Mouse (Mus musculus) kidney, adult 8-10 months (tissue): ENCODE data around the gene Tmbim1.
"Not testable (repeated sequence)": the region's sequence is repeated elsewhere in the genome, so short reads cannot be mapped to it uniquely, and the experiment has no call there.

Source experiments
- DNase-seq, 2 experiments: peaks; one replicate each; pipeline ENCODE4 v3.0.0; 2022

Tmbim1 gene

DNA sequence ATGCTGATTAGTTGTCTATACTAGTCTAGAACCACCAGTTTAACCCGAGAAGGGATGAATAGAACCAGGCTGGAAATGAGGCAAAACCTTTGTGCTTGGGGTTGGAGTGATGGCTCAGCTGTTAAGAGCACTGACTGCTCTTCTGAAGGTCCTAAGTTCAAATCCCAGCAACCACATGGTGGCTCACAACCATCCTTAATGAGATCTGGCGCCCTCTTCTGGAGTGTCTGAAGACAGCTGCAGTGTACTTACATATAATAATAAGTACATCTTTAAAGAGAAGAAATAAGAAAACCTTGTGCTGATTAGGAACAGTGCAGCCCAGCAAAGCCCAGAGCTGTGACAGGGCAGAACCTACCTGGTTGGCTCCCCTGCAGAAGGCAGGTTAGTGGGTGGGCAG lies 21.5 kb upstream of the Tmbim1 start:
- DNase-seq, result not testable (repeated sequence)

DNA sequence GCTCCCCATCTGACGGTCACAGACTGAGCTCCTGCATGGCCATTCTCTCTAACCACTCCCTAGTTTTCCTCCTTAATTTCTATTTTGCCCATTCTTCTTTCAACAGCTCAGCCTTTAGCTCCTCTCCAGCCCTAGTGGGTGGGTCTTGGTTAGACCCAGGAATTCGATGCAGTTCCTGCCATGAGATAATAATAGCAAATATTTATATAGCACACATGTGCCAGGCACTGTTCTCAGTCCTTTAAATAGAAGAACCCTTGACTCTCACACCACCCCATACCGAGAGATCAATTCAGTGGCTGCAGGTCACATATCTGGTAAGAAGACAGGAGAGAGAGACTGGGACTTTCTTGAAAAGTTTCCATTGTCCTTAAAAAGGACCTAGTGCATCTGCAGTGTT lies 16.0 kb upstream of the Tmbim1 start:
- no peak for DNase-seq

DNA sequence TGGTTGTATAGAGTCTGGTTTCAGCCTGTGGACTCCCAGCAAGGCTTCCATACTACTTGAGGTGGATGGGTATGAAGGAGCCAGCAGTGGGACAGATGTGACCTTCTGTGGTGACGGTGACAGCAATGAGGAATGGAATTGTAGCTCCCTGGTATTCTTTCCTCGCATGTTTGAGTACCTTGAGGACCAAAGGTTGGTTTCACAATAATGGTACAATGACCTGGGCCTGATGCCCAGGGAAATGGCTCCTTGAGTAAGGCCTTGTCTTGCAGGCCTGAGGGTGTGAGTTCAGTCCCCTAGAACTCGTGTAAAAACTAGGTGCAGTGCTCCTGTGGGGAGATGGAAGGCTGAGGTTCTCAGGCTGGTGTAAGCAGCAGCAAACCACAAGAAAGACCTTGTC lies 13.3 kb upstream of the Tmbim1 start:
- DNase-seq, result no peak

DNA sequence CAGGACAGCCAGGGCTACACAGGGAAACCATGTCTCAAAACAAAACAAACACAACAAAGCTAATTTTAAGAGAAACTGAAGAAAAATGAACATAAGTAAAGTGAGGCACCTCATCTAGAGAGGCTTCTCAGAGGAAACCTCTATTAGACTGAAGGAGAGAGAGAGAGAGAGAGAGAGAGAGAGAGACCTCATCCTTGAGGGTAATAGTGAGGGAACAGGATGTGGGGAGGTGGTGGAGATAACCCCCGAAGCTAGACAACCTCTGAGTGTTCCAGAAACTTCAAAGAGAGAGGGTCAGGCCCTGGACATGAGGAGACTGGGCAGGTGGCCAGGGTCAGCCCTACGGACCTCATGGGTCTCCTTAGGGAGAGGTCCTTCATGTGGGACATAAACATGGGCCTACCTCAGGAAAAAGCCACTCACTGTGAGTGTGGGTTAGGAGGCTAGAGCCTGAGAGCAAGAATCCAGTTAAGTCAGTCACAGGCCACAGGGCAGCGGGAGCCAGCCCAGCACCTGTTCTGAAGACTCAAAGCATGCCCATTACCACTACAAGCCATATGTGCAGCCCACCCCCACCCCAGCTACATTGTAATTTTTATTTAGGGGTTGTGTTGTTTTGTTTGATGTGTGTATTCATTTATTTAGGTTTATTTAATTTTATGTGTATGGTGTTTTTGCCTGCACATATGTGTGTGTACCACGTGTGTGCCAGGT lies 10.8 kb upstream of the Tmbim1 start:
- no peak for DNase-seq

DNA sequence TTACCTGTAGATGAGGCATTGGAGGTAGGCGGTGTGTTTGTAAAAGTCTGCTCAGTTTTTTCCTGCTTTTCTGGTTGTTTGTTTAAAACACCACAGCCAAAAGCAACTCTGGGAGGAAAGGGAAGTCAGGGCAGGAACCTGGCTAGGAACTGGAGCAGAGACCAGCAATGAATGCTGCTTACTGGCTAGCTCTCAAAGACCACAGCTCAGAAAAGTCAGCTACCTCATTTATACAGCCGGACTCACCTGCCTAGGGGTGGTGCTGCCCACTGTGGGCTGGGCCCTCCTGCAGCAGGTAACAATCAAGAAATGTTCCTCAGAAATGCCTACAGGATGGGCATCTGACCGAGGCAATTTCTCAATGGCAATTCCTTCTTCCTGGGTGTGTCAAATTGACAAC lies 9.4 kb upstream of the Tmbim1 start:
- DNase-seq, result no peak

DNA sequence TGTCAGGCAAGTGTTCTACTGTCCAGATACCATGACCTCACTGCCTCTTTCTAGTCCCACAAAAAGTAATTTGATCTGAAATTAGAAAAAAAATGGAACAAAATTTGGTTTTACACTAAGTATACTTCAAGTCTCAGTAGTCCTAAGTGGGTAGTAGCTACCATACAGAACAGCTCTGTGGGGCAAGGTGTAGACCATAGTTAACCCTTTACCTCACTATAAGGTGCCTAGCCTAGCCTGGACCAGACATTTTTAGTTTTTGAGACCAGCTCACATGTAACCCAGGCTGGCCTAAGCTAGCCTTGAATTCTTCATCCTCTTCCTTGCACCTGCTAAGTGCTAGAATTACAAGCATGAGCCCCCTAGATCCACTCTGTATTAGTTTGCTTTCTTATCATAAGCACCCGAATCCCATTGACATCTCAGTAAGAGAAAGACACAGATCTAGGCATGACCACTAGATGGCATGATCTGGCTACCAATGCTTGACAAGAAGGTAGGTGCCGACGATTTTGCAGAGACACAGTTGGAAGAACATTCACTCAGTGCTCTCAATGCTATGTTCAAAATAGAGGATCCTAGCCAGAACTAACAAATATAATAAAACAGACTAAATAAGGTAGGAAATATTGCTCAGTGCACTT lies 7.7 kb upstream of the Tmbim1 start:
- DNase-seq, result peak; percentile 71 to 80

DNA sequence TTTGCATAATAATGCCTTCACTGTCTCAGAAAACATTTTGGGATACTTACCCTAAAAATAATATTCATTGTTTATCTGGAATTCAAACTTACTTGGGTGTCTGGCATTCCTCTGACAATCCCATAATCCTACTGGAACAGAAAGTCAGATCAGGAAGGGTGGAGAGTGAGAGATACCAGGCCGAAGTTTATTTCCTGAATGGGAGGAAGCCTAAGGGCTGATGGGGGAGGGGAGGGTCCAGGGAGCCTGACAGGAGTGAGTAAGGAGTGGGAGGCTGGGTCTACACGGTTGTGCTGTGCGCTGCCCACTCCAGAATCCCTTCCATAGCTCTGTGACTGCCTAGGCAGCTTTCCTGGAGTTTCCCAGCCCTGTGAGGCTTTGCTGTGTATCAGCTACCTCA lies 4.3 kb upstream of the Tmbim1 start:
- DNase-seq, result no peak

DNA sequence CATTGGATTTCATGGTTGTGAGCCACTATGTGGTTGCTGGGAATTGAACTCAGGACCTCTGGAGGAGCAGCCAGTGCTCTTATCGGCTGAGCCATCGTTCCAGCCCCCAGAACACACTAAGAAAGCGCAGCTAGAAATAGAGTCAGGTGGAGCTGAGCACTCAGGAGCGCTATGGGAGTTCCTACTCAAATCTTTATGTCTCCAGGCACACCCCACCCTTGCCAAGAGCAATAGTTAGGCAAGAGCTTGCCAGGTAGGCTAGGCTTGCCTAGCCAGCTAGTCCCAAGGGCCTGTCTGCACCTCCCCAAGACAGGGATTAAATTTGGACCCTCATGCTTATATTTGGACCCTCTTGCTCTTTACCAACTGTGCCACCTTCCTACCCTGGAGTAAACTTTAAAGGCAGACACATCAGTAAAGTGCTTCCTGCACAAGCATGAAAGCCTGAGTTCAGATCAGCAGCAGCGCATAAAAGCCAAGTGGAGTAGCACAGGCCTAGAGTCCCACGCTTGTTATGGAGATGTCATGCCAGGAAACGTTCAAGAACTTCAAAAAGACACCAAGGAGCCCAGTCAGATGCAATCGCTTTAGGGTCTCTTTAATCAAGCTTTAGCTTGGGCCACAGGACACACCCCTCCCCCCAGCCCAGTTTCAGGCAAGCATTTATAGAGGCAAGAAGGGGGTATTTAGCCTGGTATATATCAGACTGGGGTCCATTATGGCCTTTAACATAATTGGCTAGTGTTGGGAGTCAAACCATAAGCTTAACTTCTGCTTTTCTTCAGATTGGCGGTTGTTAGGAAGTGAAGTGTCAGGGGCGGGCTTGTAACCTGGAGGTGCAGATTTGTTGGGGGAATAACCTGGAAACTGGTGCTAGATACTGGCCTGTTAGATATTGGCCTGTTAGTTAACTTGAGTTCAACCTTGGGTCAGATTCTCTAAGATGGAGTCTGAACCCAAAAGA lies 2.9 kb upstream of the Tmbim1 start:
- DNase-seq, result no peak

DNA sequence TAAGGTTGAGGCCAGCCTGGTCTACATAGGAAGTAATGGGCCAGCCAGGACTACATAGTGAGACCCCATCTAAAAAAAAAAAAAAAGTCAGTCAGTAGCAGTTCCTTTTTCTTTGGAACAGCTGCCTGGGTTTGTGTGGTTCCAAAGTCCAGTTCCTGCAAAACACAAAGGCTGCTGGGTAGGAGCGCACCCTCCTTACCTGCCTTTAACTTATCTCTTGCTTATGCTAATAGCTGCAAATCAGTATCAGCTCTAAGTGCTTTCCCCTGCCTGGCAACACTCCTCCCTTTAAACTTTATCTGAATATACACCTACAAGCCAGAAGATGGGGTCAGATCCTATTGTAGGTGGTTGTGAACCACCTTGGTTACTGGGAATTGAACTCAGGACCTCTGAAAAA lies 1.7 kb upstream of the Tmbim1 start:
- no peak for DNase-seq

DNA sequence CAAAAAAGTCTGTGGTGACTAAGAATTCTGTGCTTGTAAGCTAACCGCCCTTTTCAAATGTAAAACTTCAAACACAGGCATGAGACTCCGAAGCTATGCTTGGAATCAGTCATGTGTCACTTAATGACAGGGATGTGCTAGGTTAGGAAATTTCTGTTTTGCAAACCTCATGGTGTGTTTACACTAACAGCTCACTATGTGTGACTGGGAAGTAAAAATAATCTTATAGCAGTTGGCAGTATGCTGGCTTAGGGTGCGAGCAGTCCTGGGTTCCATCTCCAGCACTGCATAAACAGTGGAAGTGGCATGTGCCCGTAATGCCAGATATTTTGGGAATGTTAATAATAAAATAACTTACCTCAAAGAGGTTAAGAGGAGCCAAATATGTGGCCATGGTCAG lies 476 bp downstream of the Tmbim1 start:
- no peak for DNase-seq

DNA sequence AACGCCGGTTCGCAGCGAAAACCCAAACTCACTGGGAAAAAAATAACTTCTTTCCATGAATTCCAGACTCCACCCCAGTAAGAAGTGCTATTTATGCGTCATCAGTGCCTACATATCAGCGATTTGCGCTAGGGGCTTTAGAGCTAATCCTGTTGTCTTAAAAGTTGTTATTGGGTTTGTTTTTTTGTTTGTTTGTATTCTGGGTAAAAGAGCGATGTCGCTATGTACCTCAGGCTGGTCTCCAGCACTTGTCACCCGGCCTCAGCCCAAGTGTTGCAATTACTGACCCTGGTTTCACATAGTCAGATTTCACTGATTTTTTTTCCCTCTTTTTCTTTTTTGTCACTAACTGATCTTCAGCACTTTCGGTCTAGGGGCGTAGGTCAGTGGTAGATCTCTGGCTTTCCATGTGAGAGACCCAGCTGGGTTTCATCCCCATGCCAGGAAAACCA lies 1.1 kb downstream of the Tmbim1 start:
- DNase-seq, result no peak

DNA sequence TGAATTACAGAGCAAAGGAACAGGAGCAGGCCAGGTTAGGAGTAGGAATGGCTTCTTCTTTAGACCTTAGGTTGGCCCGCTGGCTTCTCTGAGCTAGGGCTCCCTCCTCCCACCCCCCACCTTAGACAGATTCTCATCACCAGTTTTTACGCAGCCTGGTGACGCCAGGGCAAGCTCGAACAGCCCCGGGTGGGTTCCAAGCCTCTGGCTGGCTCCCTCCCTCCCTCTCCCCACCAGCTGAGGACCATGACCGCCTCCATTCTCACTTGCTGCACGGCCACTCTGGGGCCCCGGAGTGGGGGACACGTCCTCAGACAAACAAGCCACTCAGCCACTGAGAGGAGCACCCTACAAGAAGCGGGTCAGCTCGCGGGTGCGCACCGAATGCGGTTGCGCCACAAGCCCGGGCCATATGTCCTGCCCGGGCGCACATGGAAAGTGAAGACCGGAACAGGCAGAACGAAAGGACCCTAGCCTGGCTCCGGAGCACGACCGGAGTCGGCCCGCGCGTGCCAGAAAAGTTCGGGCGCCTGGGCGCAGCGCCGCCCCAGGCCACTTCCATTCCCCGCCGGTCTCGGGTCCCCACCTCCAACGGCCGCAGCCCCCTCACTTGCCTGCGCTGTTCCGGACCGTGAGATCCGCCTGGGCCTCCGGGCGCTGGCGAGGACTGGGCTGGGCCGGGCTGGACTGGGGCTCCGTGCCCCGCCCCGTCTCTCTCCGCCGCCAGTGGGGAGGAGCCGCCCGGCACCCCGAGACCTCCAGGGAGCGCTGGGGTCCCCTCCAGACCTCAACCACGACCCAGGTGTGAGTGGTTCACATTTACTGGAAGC lies 1.7 kb downstream of the Tmbim1 start:
- DNase-seq, result peak; percentile 70 to 71

DNA sequence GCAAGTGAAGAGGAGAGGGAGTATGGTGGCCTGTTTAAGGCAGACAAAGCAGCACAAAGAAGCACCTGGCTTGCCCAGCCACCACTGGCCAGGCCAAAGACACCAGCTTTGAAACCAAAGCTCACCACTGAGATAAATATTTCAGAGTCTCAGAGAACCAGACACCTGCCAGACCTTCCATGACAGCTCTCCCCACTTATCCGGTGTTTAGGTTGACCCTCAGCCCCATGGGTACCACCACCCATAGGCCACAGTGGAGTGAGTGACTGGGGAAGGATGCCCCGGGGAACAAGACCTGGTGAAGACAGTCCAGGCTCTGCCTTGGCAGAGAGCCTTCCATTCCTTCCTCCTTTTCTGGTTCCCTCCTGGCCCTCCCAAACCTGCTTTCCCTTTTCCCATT lies 2.6 kb downstream of the Tmbim1 start:
- DNase-seq, result no peak

DNA sequence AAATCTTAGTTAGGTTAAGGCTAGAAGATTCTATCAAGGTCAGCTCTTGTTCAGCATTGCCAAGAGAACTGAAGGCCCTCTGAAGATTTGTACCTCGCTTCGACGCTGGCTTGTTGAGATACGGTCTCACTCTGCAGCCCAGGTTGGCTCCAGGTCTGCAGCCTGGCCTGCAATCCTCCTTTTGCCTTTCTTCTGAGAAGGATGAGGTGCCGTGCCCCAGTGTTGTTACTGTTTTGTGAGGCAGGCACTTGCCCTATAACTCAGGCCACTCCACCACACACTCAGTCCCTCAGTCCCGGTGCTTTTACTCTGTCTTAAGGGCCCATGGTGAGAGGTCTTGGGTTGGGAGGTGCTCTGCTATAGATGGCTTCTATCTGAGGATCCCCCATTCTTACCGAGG lies 3.2 kb downstream of the Tmbim1 start:
- DNase-seq, result no peak

DNA sequence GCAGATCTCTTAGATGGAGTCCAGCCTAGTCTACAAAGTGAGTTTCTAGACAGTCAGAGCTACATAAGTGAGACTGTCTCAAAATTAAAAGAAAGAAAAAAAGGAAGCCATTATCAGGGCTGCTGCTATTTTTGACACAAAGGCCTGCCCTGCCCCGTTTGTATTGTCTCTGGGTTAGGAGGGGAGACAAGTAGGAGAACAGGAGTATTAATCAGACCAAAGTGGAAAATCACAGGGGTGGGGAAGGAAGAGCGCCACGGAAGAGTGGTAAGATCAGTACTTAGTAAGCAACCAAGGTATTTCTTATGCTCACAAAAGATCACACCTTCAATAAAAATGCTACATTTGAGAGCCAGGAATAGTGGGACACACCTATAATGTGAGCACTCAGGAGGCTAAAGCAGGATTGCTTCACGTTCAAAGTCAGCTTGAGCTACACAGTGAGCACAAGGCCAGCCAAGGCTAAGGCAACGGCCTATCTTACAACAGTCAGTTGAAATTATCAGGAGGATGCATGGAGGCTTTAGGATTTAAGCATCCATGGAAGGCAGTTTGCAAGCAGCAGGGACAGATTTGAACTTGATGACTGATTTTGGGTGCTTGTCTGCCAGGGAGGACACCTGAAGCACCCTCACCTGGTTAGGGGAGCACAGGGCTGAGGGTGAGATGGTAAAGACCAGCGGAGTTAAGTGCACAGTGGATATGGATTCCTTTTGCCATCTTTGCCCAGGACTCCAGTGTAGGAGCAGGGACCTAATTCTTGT lies 4.9 kb downstream of the Tmbim1 start:
- no peak for DNase-seq

DNA sequence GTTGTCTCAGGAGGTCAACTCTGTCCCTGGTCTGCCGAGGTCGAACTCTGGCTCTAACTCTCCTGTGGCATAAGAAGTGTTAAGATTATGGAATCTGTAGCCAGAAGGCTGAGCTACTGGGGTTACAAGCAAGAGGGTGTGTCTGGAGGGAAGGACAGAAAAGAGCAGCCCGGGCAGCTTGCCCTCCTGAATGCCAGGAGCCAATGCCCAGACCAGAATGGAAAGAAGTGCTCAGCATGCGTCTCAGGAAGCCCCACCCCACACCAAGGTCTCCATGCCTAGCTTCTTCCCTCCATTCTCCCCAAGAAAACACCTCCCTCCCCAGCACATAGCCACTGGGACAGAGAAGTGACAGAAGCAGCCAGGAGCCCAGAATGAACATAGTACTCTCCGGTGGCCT lies 6.4 kb downstream of the Tmbim1 start:
- no peak for DNase-seq

DNA sequence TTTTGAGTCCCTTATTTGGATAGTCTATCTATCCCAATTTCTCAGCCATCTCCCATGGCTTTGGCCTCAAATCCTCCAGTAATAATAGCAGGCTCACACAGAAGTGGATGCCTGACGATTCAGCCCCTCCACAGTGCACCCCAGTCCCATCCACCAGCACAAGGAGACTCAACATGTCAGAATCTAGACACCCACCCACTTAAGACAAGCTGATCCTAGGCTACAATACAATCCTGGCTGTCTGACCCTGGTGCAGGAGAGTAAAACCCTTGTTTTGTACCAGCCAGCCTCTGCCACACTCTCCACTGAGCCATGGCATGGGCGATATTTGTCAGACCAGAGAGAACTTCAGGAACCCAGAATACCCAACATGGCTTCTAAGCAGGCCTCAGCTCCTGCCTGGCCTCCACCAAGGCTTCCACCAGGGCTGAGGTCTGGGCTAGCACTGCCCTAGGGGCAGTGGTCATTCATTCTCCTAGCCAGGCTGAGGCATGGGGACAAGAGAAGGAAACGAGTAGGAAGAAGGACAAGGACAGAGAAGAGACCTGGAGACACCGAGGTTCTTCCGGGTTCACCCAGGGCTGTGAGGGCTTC lies 7.2 kb downstream of the Tmbim1 start:
- no peak for DNase-seq

DNA sequence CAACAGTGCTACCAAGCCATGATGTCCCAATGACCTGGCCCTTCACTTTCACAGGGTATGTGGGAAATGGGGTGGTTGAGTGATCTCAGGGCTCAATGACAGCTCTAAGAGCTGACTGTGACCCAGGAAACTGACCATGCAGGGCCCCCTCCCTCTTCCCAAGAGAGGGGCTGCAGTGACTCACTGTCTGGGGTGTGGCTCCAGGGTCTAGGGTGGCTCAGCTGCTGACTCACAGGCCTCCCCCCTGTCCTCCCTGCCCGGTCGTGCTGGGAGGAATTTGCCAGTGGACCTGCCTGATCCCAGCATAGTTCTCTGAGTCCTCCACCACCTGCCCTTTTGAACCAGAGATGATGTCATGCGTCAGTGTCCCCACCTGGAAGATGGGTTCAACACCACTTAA lies 8.2 kb downstream of the Tmbim1 start:
- no peak for DNase-seq

DNA sequence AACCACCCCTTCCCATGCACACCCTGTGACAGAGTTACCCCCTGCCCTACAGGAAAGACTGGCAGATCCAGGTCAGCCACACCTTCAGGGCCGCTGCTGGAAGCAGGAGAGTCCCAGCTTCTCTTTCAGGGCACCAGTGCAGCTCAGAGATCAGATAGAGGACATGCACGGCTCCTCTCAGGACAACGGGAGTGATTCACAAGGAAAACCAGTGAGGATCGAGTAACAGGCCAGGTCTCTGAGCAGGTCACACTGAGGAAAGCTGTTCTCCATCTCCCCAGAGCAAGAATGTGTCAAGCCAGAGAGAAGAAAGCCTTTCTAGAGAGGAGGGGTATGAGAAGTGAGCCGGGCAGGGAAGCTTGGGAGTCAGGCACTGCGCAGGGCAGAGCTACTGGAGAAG lies 8.9 kb downstream of the Tmbim1 start:
- no peak for DNase-seq

DNA sequence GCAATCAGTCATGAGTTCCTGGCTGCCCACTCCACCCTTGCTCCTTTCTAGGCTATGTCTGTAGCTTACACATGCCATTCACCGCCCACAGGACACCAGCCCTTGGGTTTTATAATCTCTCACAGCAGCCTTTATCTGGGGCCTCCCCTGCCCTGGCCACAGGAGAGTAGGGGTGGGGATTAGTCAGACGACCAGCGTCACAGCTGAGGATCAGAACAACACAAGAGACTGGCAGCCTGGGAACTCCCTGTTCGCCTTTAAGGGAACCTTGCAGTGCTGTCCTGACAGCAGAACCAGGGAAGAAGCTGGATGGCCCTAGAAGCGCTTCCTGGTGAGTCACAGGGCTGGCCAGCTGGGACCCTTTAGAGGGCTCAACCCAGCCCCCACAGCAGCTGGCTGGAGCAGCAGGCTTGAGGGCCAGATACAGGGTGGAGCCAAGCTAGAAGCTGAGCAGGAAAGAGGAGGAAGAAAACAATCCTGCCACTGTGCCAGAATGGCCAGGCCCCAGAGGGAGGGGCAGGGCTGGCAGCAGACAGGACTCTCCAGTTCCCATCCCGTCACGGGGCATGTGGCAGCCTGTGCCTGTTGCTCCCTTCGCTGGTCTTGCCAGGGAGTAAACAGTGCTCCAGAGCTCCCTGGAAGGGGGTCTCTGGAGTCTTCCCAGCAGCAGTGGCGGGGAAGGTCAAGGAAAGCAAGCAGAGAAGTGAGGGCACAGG lies 9.8 kb downstream of the Tmbim1 start:
- DNase-seq, result peak; percentile 84 to 89
